Mouse (Mus musculus): Measurements from ENCODE around the gene Mustn1. TPM values are rescaled to one million over a fixed set of nuclear protein-coding genes. Genes with fewer than 3 reads are reported as not detected.

The Mustn1 gene
- total RNA-seq, 1 experiment from 2014 or later, result 0.78 TPM

- no peak for ATAC-seq (replicated peaks; ENCODE audit: low read depth, poor library complexity, severe bottlenecking)
Measured at GRCm38 (mm10) chr14:30930386-30930785, 51.4 kb downstream of the Mustn1 start.

Other genes starting within 250 kb of the Mustn1 start
- gene Rft1, start 224.8 kb upstream of the Mustn1 start, total RNA-seq (2017), result 15.8 and 18.3 TPM in 2 replicates
- gene Sfmbt1, start 164.4 kb upstream of the Mustn1 start, total RNA-seq (2017), result 16.0 and 18.9 TPM in 2 replicates
- gene Tmem110, start 53.6 kb upstream of the Mustn1 start, total RNA-seq (2017), result 6.4 and 6.8 TPM in 2 replicates
- not detected in 2 replicates for gene Itih4, start 7.3 kb downstream of the Mustn1 start, total RNA-seq (2017)
- gene Itih3, start 44.6 kb downstream of the Mustn1 start, total RNA-seq (2017), result not detected in 2 replicates
- not detected in 2 replicates for gene Itih1, start 64.1 kb downstream of the Mustn1 start, total RNA-seq (2017)
- gene Nek4, start 72.2 kb downstream of the Mustn1 start, total RNA-seq (2017), result 14.2 and 18.1 TPM in 2 replicates
- gene Glt8d1, start 122.2 kb downstream of the Mustn1 start, total RNA-seq (2017), result 20.5 and 36.3 TPM in 2 replicates
- gene Spcs1, start 122.5 kb downstream of the Mustn1 start, total RNA-seq (2017), result 82.0 and 94.8 TPM in 2 replicates
- gene Pbrm1, start 139.9 kb downstream of the Mustn1 start, total RNA-seq (2017), result 83.0 and 120 TPM in 2 replicates
- gene Gnl3, start 140.0 kb downstream of the Mustn1 start, total RNA-seq (2017), result 438 and 468 TPM in 2 replicates
- gene Smim4, start 249.8 kb downstream of the Mustn1 start, total RNA-seq (2017), result 23.6 and 45.1 TPM in 2 replicates